Mouse (Mus musculus) ES-E14 (cell line): Measurements from ENCODE around the gene Exd2.

Experiments
- CHD2 ChIP-seq: IDR thresholded peaks from 2 replicates; pipeline ENCODE4 v1.6.1; 2014; ENCODE audit warnings: mild to moderate bottlenecking, low read depth, low read length, inconsistent platforms
- HCFC1 ChIP-seq: IDR thresholded peaks from 2 replicates; pipeline ENCODE4 v1.6.1; 2012; ENCODE audit warnings: low read length, inconsistent platforms, borderline replicate concordance; ENCODE audit not compliant: insufficient read depth
- MAFK ChIP-seq: IDR thresholded peaks from 2 replicates; pipeline ENCODE4 v1.6.1; 2014; ENCODE audit warnings: mild to moderate bottlenecking, low read depth, low read length, inconsistent platforms; ENCODE audit not compliant: insufficient read depth
- ZC3H11A ChIP-seq: IDR thresholded peaks from 2 replicates; pipeline ENCODE4 v1.6.1; 2012; ENCODE audit warnings: low read depth, mild to moderate bottlenecking, inconsistent platforms, low read length, borderline replicate concordance

DNA sequence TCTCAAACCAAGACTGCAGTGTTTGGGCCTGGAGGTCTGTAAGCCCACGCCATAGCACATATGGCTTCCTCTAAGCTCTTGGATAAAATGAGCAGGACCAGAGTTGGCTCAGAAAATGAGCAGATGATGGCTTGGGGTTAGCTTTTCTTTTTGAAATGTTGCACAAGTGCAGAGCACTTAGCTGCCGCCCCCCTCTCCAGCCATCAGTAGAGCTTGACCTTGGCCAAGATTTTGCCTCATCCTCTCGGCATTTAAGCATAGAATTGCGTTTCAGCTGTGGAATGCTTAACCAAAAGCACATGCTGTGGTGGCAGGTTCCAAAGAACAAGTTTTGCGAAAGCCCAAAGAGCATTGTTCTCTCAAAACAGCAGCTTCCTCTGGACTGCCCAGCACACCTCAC lies 41.8 kb downstream of the Exd2 start:
- TF ChIP-seq HCFC1 (no peak), CHD2 (no peak), MAFK (no peak), ZC3H11A (no peak)
